Mouse (Mus musculus) hindbrain, embryonic 14.5 days (tissue): ENCODE data around the gene Dip2b. TPM values are rescaled to one million over a fixed set of nuclear protein-coding genes. Genes with fewer than 3 reads are reported as not detected.

Source experiments
- ATAC-seq: fragments of 200-750 bp; cut with Nextera tagmentation; 2 replicates; pipeline ENCODE4 v1.8.0; 2017; ENCODE audit warnings: moderate number of reproducible peaks, mild to moderate bottlenecking, moderate TSS enrichment, moderate library complexity; ENCODE audit not compliant: low FRiP score
- DNase-seq: peaks from one replicate; pipeline ENCODE4 v3.0.0-alpha.2; 2015; ENCODE audit warnings: low spot score
- H3K27ac ChIP-seq: fragments of 300-500 bp; sonication (generic); 2 replicates; pipeline ENCODE4 v1.5.1; 2014; ENCODE audit warnings: mild to moderate bottlenecking, moderate library complexity
- H3K27me3 ChIP-seq: fragments of 300-500 bp; sonication (generic); 2 replicates; pipeline ENCODE4 v1.6.1; 2014; ENCODE audit warnings: mild to moderate bottlenecking, low read length, mixed read lengths; ENCODE audit not compliant: control insufficient read depth, insufficient read depth
- H3K36me3 ChIP-seq: fragments of 300-500 bp; sonication (generic); replicated peaks from 2 replicates; pipeline ENCODE4 v1.6.1; 2014; ENCODE audit not compliant: control insufficient read depth, insufficient read depth
- H3K4me1 ChIP-seq: fragments of 300-500 bp; sonication (generic); replicated peaks from 2 replicates; pipeline ENCODE4 v1.6.1; 2014; ENCODE audit warnings: antibody characterized with exemption, low read length, mixed read lengths; ENCODE audit not compliant: control insufficient read depth, insufficient read depth
- H3K4me2 ChIP-seq: fragments of 300-500 bp; sonication (generic); replicated peaks from 2 replicates; pipeline ENCODE4 v1.6.1; 2014; ENCODE audit warnings: mild to moderate bottlenecking, moderate library complexity
- H3K4me3 ChIP-seq: fragments of 300-500 bp; sonication (generic); replicated peaks from 2 replicates; pipeline ENCODE4 v1.5.1; 2014; ENCODE audit warnings: mild to moderate bottlenecking, low read length
- H3K9ac ChIP-seq: fragments of 300-500 bp; sonication (generic); 2 replicates; pipeline ENCODE4 v1.6.1; 2014
- H3K9me3 ChIP-seq: fragments of 300-500 bp; sonication (generic); 2 replicates; pipeline ENCODE4 v1.6.1; 2016; ENCODE audit warnings: low read length; ENCODE audit not compliant: control insufficient read depth
- WGBS: fragments of 180-500 bp; shearing (Covaris S2); extraction: QIAGEN DNeasy Blood & Tissue Kit; methylation state at CpG from one replicate; pipeline ENCODE4 v1.1.7; 2014; 5-methylcytosine and 5-hydroxymethylcytosine counted together
- polyA plus RNA-seq: library from polyadenylated mRNA; unstranded; fragments of >200 nt; fragmentation: Nextera tagmentation; extraction: Ambion mirVana; gene quantifications from 2 replicates; pipeline ENCODE4 v1.2.1, GENCODE M21; 2014

Dip2b gene
- polyA plus RNA-seq, 1 experiment from 2014 or later: 27.8 TPM

- no peak for DNase-seq
- no peaks in the 10 kb centered on the region for H3K9me3 ChIP-seq
- WGBS: 92% methylated on average over 3 of the region's 3 CpGs
- ATAC-seq: no peak
- H3K36me3 ChIP-seq: peaks cover 90% of the 10 kb centered on the region
- no peak overlapping the region for H3K9ac ChIP-seq
- H3K27me3 ChIP-seq: no peaks in the 10 kb centered on the region
- H3K4me3 ChIP-seq: no peak overlapping the region
- H3K4me2 ChIP-seq: no peak overlapping the region
- no peaks in the 10 kb centered on the region for H3K4me1 ChIP-seq
- no peak overlapping the region for H3K27ac ChIP-seq
These were observed 163.3 kb downstream of the Dip2b start for GRCm38 (mm10) chr15:100201806-100202205.

DNA sequence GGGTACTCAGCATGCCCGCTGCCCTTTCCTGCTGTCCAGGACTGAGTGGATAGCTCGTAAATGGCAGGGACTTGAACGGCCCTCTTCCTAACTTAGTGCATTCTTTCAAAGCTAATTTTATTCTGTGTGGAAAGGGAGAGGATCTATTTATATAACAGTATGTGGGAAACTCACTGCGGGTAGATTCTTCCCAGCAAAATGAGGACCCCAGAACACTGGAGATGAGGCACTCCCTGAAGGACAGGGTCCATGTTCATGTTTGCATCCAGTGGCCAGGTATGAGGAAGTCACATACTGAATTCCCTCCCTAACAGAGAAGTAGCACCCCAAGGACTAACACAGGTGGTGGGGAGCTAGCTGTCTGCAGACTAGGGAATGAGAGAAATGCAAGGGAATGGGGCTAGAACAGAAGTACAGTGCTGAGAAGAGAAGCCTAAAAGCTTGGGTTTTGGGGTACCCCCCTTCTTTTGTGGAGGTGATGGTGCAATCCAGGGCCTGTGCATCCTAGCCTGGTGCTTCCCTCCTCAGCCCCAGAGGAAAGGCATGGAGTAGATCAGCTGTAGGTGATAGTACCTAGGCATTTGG lies 164.1 kb downstream of the Dip2b start:
- H3K9ac ChIP-seq: no peak overlapping the region
- H3K4me1 ChIP-seq: no peaks in the 10 kb centered on the region
- no peak overlapping the region for H3K4me2 ChIP-seq
- H3K27me3 ChIP-seq: no peaks in the 10 kb centered on the region
- H3K4me3 ChIP-seq: no peak overlapping the region
- WGBS: 91% methylated on average over 4 of the region's 4 CpGs
- peaks cover 90% of the 10 kb centered on the region for H3K36me3 ChIP-seq
- ATAC-seq (no peak), DNase-seq (no peak)
- no peak overlapping the region for H3K27ac ChIP-seq
- no peaks in the 10 kb centered on the region for H3K9me3 ChIP-seq

DNA sequence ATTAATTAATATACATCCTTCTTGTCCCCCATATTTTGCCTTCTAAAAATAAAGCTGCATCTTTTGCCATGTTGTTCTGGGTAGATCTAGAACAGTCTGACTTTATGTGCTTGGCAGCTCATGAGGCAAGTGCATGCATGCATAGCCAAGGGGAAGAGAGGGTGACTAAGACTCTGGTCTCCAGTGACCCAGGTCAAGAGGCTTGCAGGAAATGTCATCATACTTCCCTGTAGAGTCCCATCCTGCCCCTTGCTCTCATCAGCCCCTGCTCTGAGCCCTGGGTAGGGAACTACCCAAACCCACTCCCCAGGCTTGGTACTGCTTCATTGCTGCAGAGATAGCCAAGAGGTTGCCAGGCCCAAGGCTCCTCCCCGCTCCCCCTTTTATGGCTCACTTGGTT lies 166.1 kb downstream of the Dip2b start:
- 96% methylated on average over 1 of the region's 1 CpGs for WGBS
- peaks cover 91% of the 10 kb centered on the region for H3K36me3 ChIP-seq

GRCm38 (mm10) chr15:100210013-100210412 lies 171.5 kb downstream of the Dip2b start:
- Histone ChIP-seq H3K4me3 (no peak overlapping the region), H3K4me2 (no peak overlapping the region), H3K9me3 (no peaks in the 10 kb centered on the region), H3K27me3 (no peaks in the 10 kb centered on the region), H3K36me3 (peaks cover 99% of the 10 kb centered on the region), H3K27ac (no peak overlapping the region), H3K9ac (no peak overlapping the region), H3K4me1 (no peaks in the 10 kb centered on the region)
- 96% methylated on average over 3 of the region's 3 CpGs for WGBS
- ATAC-seq (no peak), DNase-seq (no peak)

More for the DNA sequence above, 166.1 kb downstream of the Dip2b start:
- Histone ChIP-seq H3K4me2 (no peak overlapping the region), H3K4me3 (no peak overlapping the region), H3K9me3 (no peaks in the 10 kb centered on the region), H3K27ac (no peak overlapping the region), H3K9ac (no peak overlapping the region), H3K4me1 (no peaks in the 10 kb centered on the region), H3K27me3 (no peaks in the 10 kb centered on the region)
- no peak for ATAC-seq
- DNase-seq: no peak

DNA sequence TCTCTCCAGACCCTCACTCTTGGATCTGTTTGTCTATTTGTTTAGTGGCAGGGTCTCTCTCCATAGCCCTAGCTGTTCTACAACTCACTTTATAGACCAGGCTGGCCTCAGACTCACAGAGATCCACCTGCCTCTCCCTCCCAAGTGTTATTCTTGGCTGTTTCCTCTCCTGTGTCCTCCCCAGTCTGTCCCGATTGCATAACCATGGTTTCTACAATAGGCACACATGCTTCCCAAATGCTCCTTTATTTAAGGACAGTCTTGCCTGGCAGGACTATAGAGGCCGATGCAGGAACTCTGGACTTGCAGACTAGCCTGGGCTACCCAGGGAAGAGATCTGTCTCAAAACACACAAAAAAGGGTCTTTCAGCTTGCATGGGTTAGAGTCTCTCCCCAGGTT lies 174.9 kb downstream of the Dip2b start:
- H3K9me3 ChIP-seq: no peaks in the 10 kb centered on the region
- H3K27me3 ChIP-seq: no peaks in the 10 kb centered on the region
- no peak overlapping the region for H3K9ac ChIP-seq
- no peaks in the 10 kb centered on the region for H3K4me1 ChIP-seq
- no peak for DNase-seq
- H3K36me3 ChIP-seq: peaks cover 90% of the 10 kb centered on the region
- 98% methylated on average over 2 of the region's 2 CpGs for WGBS
- no peak overlapping the region for H3K27ac ChIP-seq
- H3K4me3 ChIP-seq: no peak overlapping the region
- H3K4me2 ChIP-seq: no peak overlapping the region
- no peak for ATAC-seq

DNA sequence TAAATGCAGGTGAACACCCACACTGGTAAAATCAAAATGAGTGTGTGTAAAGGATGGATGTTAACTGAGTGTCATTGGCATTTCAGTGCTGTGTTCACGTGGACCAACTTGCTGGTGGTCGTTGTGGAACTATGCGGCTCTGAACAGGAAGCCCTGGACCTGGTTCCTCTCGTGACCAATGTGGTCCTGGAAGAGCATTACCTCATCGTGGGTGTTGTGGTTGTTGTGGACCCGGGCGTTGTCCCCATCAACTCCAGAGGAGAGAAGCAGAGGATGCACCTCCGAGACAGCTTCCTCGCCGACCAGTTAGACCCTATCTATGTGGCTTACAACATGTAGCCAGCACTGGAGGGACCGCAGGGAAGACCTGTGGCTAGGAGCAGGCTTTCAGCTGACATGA lies 176.6 kb downstream of the Dip2b start:
- DNase-seq: no peak
- Histone ChIP-seq H3K4me1 (no peaks in the 10 kb centered on the region), H3K36me3 (peaks cover 73% of the 10 kb centered on the region), H3K27ac (no peak overlapping the region), H3K27me3 (no peaks in the 10 kb centered on the region), H3K9me3 (no peaks in the 10 kb centered on the region), H3K4me3 (no peak overlapping the region), H3K9ac (no peak overlapping the region), H3K4me2 (no peak overlapping the region)
- 95% methylated on average over 11 of the region's 11 CpGs for WGBS
- no peak for ATAC-seq

- 94% methylated on average over 9 of the region's 9 CpGs for WGBS
- Histone ChIP-seq H3K9me3 (no peaks in the 10 kb centered on the region), H3K4me1 (no peaks in the 10 kb centered on the region), H3K27me3 (no peaks in the 10 kb centered on the region), H3K4me3 (no peak overlapping the region), H3K9ac (no peak overlapping the region), H3K4me2 (no peak overlapping the region), H3K36me3 (peaks cover 62% of the 10 kb centered on the region), H3K27ac (no peak overlapping the region)
- ATAC-seq (no peak), DNase-seq (no peak)
These were observed 177.7 kb downstream of the Dip2b start for GRCm38 (mm10) chr15:100216173-100216572.

- 97% methylated on average over 3 of the region's 3 CpGs for WGBS
- H3K27me3 ChIP-seq: no peaks in the 10 kb centered on the region
- H3K9me3 ChIP-seq: no peaks in the 10 kb centered on the region
- H3K4me2 ChIP-seq: no peak overlapping the region
- DNase-seq (no peak), ATAC-seq (no peak)
- H3K9ac ChIP-seq: no peak overlapping the region
- H3K27ac ChIP-seq: no peak overlapping the region
- H3K36me3 ChIP-seq: peaks cover 44% of the 10 kb centered on the region
- no peak overlapping the region for H3K4me3 ChIP-seq
- no peaks in the 10 kb centered on the region for H3K4me1 ChIP-seq
These were observed 179.6 kb downstream of the Dip2b start for GRCm38 (mm10) chr15:100218018-100218417.

DNA sequence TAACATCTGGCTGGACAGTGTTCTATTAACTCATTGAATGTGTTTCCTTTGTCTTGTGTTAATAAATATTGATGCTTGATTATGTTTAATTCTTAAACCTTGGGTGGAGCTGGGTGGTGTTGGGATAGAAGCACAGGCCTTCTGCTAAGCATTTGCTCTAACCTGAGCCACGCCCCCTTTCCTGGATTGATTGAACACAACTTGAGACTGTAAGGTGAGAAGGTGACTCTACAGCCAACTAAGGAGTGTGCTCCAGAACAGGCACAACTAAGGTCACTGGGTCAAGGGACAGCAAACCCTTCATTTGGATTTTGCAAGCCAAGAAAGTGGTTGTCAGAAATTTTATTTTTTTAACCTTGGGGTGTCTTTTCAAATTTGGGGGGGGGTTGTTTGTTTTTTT lies 180.9 kb downstream of the Dip2b start:
- DNase-seq (no peak), ATAC-seq (no peak)
- Histone ChIP-seq H3K4me3 (no peak overlapping the region), H3K27me3 (no peaks in the 10 kb centered on the region), H3K4me1 (no peaks in the 10 kb centered on the region), H3K4me2 (no peak overlapping the region), H3K9ac (no peak overlapping the region), H3K27ac (no peak overlapping the region), H3K9me3 (no peaks in the 10 kb centered on the region), H3K36me3 (peaks cover 30% of the 10 kb centered on the region)
- 73% methylated on average over 1 of the region's 1 CpGs for WGBS

DNA sequence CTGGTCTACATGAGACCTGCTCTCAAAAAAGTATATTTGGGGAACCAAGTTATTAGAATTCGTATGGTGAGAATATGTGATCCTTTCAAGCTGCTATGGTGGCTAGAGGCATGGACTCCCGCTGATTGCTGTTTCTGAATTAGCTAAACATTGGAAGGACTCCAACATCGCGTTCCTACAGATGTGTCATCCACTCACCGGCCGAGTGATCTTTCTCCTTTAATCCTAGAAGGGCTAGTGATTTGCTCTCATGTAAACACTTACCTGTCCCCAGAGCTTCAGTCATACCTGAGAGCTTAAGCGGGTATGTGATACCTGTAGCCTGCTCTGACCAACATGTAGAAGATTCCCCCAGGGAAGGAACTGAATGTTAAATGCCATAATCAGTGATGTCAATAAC lies 182.5 kb downstream of the Dip2b start:
- no peak for ATAC-seq

More for the DNA sequence above, 182.5 kb downstream of the Dip2b start:
- peaks cover 15% of the 10 kb centered on the region; the same call in 1 of the 2 replicates for H3K36me3 ChIP-seq
- DNase-seq: no peak
- no peaks in the 10 kb centered on the region for H3K4me1 ChIP-seq
- no peak overlapping the region for H3K27ac ChIP-seq
- H3K4me3 ChIP-seq: no peak overlapping the region
- H3K4me2 ChIP-seq: no peak overlapping the region
- H3K9me3 ChIP-seq: no peaks in the 10 kb centered on the region
- no peak overlapping the region for H3K9ac ChIP-seq
- no peaks in the 10 kb centered on the region for H3K27me3 ChIP-seq
- 83% methylated on average over 7 of the region's 7 CpGs for WGBS
